1 mouse cellular context compared by ENCODE assay signal in genomic region chr1:93305581-93306337, GRCm38 (mm10).
TF ChIP-seq lines count a peak whose summit lies in the region.

TSS of gene Mterf4 (minus strand) at chr1:93305915.

TF ChIP-seq in MEL, 35 proteins besides CTCF, POLR2A, EP300 and RAD21 (continued from another document):
- TF ChIP-seq ZMIZ1 (IDR thresholded peaks at IDR 0.05; ENCODE audit: low read depth, low read length) (peak; percentile 57; the same call in 1 of the 2 replicates), RCOR1 (IDR thresholded peaks at IDR 0.05; ENCODE audit: low read depth, low read length) (peak; percentile 62; the same call in 1 of the 2 replicates), MAFK (IDR thresholded peaks at IDR 0.05; ENCODE audit: borderline replicate concordance, low read depth, low read length) (no peak), ZC3H11A (IDR thresholded peaks at IDR 0.05; ENCODE audit: low read depth, low read length) (no peak), MAX (IDR thresholded peaks at IDR 0.05; ENCODE audit: low read length) (peak; percentile 80; the same call in 1 of the 2 replicates), ZNF384 (IDR thresholded peaks at IDR 0.05; ENCODE audit: low read depth, low read length) (peak; percentile 48; the same call in 1 of the 2 replicates), MEF2A (IDR thresholded peaks at IDR 0.05; ENCODE audit: extremely low read depth, insufficient replicate concordance, low read depth, low read length, poor library complexity, severe bottlenecking) (no peak), MYC (IDR thresholded peaks at IDR 0.05; ENCODE audit: low read depth, low read length) (peak; percentile 66; the same call in 1 of the 2 replicates)
